Mouse (Mus musculus) NIH3T3 (cell line): Measurements from ENCODE around the gene Phlpp1.

ENCODE experiments used
- DNase-seq: peaks from one replicate; pipeline ENCODE4 v3.0.0-alpha.2; 2012; ENCODE audit warnings: low read depth

Gene Phlpp1

GRCm38 (mm10) chr1:106393072-106393471 is 221.5 kb downstream of the Phlpp1 start:
- DNase-seq: no peak

GRCm38 (mm10) chr1:106394678-106395077 is 223.1 kb downstream of the Phlpp1 start:
- DNase-seq: peak; percentile 53

DNA sequence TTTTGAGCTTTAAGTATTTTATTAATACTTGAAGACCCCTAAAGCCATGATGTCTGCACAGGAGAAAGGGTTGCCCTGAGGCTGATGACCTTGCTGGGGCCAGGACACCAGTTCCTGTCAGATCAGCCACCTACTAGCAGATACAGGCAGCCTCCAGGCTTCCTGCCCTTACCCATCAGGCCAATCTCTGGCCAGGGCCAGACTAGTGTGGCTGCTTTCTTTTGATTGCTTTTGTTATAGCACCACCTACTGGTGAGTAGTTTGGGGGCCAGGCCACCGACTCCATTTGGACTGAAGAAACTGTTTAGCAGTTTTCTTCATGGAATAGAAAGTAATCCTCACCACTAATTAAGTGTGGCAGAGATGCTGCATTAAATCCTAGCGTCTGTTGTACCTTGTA is 223.9 kb downstream of the Phlpp1 start:
- peak; percentile 91 for DNase-seq

DNA sequence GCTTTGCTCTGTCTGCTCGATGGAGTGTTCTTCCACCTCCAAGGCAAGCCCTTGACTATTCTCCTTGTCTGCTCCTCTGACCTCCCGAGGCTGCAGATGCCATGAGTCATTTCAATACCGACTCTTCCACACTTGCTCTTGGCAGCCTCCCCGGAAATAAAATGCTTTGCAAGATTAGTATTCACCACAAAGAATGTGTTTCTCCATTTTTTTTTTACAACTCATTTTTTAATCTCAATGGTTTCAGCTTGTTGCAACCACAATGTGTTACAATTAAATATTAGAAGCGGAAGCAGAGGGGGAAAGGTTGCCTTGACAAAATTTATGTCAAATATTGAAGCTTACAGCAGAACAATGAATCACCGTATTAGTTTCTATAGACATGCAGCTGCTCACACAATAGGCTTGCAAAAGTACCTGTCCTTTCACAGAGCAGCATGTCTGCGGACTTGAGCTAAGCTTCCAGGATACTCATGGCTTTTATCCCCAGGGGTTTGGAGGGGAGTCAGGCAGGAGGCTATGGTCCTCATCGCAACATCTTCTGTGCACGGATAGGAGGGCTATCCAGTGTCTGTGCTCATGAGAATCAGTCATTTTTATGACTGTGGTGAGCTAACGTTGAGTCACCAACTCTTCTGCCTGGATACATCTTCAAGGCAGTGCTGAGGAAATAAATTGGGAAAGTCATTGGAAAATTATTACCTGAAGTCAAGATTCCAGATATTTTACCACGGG is 229.5 kb downstream of the Phlpp1 start:
- peak; percentile 98 for DNase-seq

DNA sequence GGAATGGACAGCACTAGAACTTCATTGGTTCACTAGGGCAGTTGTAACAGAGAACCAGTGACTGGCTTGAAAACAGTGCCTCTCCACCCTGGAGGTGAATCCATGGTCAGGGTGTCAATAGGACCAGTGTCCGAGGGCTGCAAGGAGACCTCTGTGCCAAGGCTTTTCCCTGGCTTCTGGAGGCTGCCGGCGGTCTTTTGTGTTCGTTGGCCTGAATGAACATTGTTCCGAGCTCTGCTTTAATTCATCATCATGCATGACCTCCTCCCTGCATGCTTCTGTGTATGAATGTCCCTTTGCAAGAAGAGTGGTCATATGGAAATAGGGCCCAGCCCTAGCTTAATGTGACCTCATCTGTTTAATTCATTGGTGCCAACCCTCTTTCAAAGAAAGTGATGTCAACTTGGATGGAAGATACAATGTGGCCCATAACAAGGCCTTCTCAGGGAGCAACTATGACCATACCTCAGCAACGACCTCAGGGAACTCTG is 231.5 kb downstream of the Phlpp1 start:
- DNase-seq: no peak

DNA sequence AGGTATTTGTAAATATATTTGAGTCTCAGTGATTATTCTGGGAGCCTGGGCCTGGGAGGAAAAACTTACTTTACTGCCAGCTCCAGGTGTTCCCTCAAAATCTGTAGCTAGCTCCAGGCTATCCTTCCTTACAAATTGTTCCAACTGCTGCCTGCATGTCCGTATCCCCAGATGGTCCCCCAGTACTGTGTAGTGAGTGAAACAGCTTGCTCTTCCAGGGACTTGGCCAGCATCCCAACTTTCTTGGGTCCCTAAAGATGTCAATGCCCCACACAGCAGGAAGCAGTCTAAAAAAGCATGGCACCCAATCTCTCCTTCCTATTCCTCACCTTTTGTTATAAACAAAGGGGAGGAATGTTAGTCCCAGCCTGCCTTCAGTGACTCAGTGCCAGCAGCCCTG is 235.3 kb downstream of the Phlpp1 start:
- no peak for DNase-seq

DNA sequence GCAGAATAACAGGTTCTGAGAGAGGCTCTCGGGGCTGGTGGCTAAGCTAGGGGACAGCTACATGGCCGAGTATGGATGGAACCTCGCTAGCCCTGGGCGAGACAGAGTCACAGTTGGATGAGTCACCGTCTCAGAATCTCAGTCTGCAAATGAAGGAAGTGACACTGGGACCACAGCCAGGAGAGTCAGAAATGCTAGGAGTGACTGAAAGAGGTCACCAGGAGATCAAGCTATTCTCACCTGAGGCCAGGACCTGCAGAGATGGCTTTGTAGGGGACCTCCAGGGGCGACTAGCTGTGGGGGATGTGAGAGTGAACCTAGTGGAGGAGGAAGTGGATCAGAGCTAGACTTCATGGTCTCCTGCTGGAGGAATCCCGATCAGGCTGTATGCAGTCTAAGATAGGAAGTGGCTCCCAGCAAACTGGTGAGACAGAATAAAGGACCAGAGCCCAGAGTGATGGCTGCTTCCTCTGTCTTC is 236.4 kb downstream of the Phlpp1 start:
- DNase-seq: no peak

DNA sequence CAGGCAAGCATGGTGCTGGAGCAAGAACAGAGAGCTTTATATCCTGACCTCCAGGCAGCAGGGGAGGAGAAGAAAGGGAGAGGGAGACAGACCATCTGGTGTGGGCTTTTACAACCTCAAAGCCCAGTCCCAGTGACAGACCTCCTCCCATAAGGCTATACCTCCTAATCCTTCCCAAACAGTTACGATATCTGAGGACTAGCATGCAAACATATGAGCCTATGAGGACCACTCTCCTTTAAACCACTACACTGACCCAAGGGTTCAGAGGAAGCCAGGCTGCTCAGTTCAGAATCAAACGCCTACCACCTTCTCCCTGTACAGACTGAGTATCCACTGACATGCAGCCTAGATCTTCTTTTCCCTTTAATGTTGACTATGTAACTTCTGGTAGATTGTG is 239.3 kb downstream of the Phlpp1 start:
- DNase-seq: no peak

- DNase-seq: peak; percentile 85
These were observed 253.8 kb downstream of the Phlpp1 start for GRCm38 (mm10) chr1:106425128-106425936.

DNA sequence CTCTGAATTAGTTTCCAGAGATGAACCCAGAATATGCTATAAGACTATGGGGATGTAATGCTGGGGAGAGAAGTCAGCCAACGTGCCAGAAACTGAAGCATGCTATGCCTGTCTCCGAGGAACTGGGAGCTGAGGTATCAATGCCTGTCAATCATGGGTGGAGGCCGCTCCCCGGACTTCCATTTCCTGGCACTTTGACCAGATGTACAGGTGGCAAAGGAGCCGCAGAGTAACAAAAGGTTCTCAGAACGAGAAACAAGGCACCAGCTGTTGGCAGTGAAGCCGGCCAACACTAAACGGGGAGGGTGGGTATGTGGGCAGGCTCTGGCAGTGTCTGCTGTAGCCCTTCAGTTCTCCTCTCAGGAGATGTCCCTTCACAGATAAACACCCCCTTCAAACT is 256.6 kb downstream of the Phlpp1 start:
- DNase-seq: no peak

DNA sequence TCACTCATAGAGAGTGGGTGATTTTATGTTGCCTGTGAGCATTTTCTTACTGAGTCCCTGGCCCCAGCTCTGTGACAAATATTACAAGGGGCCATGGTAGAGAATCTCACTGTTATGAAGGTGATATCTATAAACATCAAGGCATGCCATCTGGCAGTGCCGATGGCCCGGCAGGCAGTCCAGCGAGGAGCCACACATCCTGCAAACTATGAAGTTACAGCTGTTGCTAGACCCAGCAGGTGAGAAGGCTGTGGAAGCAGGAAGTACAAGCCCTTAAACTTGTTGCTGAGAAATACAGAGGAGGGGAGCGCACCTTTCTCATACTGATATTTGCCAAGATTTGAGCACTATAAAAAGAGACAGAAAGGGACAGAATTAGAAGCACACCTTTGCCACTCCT is 257.0 kb downstream of the Phlpp1 start:
- DNase-seq: no peak

DNA sequence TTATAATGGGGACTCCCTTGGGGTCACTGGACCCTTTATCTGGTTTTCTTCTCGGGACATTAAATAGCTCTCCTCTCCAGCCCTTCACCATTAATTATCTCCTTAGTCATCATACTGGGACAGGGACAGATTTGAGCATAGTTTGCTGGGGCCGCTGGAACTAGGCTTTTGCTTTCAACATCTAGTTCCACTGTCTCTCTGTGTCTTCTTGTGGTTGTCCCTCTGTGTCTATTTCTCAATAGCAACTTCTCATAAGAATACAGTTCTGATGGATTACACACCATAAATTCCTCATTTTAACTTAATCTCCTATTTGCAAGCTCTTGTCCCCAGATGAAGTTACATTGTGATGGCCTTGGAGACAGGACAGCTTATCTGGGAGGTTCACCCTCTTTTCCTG is 262.0 kb downstream of the Phlpp1 start:
- DNase-seq: no peak
